Mouse (Mus musculus): Measurements from ENCODE around the gene Nphp3.

- TF ChIP-seq POLR2A (IDR thresholded peaks at IDR 0.05; ENCODE audit: borderline replicate concordance, extremely low read depth, insufficient read depth, insufficient read length, poor library complexity, severe bottlenecking) (no peak), CTCF (IDR thresholded peaks at IDR 0.05; ENCODE audit: borderline replicate concordance, extremely low read depth, insufficient read depth, insufficient read length) (no peak)
Observed at GRCm38 (mm10) chr9:104063244-104063961, 61.1 kb downstream of the Nphp3 start, which contains the start of gene Acad11.
